Mouse (Mus musculus) liver, postnatal 0 days (tissue): ENCODE results near the gene Tbccd1. TPM values are rescaled to one million over a fixed set of nuclear protein-coding genes. Genes with fewer than 3 reads are reported as not detected.
A peak's percentile ranks its signal among the peaks of the same experiment; 100 is the strongest.

Experiments
- ATAC-seq: fragments of 200-750 bp; cut with Nextera tagmentation; 2 replicates; pipeline ENCODE4 v1.8.0; 2017; ENCODE audit warnings: mild to moderate bottlenecking, moderate library complexity
- DNase-seq: peaks from one replicate; pipeline ENCODE4 v3.0.0-alpha.2; 2016
- H3K27ac ChIP-seq: fragments of 300-500 bp; sonication (generic); 2 replicates; pipeline ENCODE4 v1.5.1; 2014; ENCODE audit warnings: antibody characterized with exemption, moderate library complexity, mild to moderate bottlenecking, low read depth
- H3K27me3 ChIP-seq: fragments of 300-500 bp; sonication (generic); 2 replicates; pipeline ENCODE4 v1.6.1; 2014; ENCODE audit warnings: low read length, control low read depth, mixed read lengths; ENCODE audit not compliant: insufficient read depth
- H3K36me3 ChIP-seq: fragments of 300-500 bp; sonication (generic); replicated peaks from 2 replicates; pipeline ENCODE4 v1.6.1; 2014; ENCODE audit warnings: mild to moderate bottlenecking, control low read depth, low read length, moderate library complexity, mixed read lengths; ENCODE audit not compliant: insufficient read depth
- H3K4me1 ChIP-seq: fragments of 300-500 bp; sonication (generic); 2 replicates; pipeline ENCODE4 v1.6.1; 2014; ENCODE audit warnings: antibody characterized with exemption, mild to moderate bottlenecking, control low read depth; ENCODE audit not compliant: insufficient read depth
- H3K4me2 ChIP-seq: fragments of 300-500 bp; sonication (generic); 2 replicates; pipeline ENCODE4 v1.6.1; 2014; ENCODE audit warnings: low read depth, mild to moderate bottlenecking, low read length, moderate library complexity, mixed read lengths
- H3K4me3 ChIP-seq: fragments of 300-500 bp; sonication (generic); 2 replicates; pipeline ENCODE4 v1.5.1; 2014; ENCODE audit warnings: low read depth, low read length
- H3K9ac ChIP-seq: fragments of 300-500 bp; sonication (generic); replicated peaks from 2 replicates; pipeline ENCODE4 v1.6.1; 2014; ENCODE audit warnings: mild to moderate bottlenecking, moderate library complexity
- H3K9me3 ChIP-seq: fragments of 300-500 bp; sonication (generic); 2 replicates; pipeline ENCODE4 v1.6.1; 2016; ENCODE audit warnings: mild to moderate bottlenecking, control low read depth, low read length, mixed read lengths
- CTCF ChIP-seq: sonication (generic); IDR thresholded peaks from 2 replicates; pipeline ENCODE4 v1.5.1; 2016; ENCODE audit warnings: antibody characterized with exemption, low read depth
- EP300 ChIP-seq: IDR thresholded peaks from 2 replicates; pipeline ENCODE4 v1.6.1; 2016; ENCODE audit warnings: antibody characterized with exemption, low read depth, mild to moderate bottlenecking
- WGBS: fragments of 180-500 bp; shearing (Covaris S2); extraction: QIAGEN DNeasy Blood & Tissue Kit; methylation state at CpG from one replicate; pipeline ENCODE4 v1.1.7; 2014; ENCODE audit not compliant: insufficient replicate concordance; 5-methylcytosine and 5-hydroxymethylcytosine counted together
- polyA plus RNA-seq: library from polyadenylated mRNA; unstranded; fragments of >200 nt; fragmentation: Nextera tagmentation; extraction: Ambion mirVana; gene quantifications from 2 replicates; pipeline ENCODE4 v1.2.1, GENCODE M21; 2015

The Tbccd1 gene
- polyA plus RNA-seq, 1 experiment from 2014 or later = 14.6 TPM

DNA sequence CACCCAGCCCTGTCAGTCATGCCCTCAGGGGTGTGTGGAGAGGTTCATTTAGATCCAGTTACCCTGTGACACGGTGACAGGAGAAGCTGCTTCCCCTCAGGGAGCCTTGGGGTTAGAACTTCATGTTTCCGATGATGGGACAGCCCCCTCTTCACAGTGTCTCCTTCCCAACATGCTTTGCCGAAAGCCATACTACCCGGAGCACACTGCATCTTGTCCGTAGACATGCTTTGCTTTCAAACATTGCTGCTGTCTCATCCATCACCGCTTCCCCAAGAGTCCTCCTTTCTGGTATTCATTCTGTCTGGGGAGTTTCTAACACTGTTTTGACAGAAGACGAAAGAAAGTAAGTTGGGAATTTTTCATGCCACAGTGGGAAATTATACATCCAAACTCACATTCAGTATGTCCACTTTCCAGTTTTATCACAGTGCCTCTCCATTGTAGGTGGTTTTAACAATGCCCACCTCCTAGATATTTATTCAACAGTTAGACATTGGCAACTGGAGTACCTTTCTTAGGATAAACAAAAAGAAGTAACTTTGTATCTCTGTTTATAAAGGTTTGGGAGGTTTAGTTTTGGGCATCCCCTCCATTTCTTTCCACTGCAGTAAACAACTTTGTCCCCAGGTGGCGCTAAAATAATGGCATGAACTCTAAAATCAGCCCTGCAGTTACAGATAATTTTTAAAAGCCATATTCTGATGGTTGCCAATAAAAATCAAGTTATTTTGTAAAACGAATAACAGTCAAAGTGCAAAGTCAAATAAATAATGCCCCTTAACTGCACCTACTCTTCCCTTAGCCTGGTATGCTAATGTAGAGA is 19.0 kb upstream of the Tbccd1 start:
- H3K27me3 ChIP-seq = no peaks in the 10 kb centered on the region
- DNase-seq = no peak
- WGBS = 47% methylated on average over 9 of the region's 9 CpGs

DNA sequence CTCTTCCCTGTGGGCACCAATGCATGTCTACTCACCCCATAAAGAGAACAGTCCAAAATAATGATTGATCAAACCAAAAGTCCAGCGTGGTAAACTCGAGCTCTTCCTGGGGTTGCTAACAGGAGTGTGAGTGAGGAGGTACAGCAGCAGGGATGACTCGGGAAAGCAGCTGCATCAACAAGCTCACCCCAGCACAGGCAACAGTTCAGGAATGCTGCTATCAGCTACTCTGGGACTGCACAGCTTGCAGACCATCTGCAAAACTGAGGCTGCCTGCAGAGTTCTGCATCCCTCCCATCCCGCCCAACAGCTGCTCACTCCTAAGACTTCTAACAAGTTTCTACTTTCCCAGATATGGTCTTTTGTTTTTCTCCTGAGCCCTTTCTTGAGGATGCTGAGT is 15.9 kb upstream of the Tbccd1 start:
- Histone ChIP-seq H3K9ac (no peak overlapping the region), H3K4me3 (no peak overlapping the region), H3K4me2 (no peak overlapping the region), H3K27me3 (no peaks in the 10 kb centered on the region), H3K36me3 (peaks cover 53% of the 10 kb centered on the region), H3K9me3 (no peaks in the 10 kb centered on the region), H3K4me1 (peaks cover 4% of the 10 kb centered on the region; the same call in 1 of the 2 replicates), H3K27ac (no peak overlapping the region)
- no peak for TF ChIP-seq CTCF
- no peak for TF ChIP-seq EP300
- ATAC-seq = no peak
- no peak for DNase-seq
- 71% methylated on average over 4 of the region's 4 CpGs for WGBS

More for the DNA sequence above, 19.0 kb upstream of the Tbccd1 start:
- peaks cover 16% of the 10 kb centered on the region for H3K4me1 ChIP-seq
- no peak overlapping the region for H3K4me3 ChIP-seq
- H3K9me3 ChIP-seq = no peaks in the 10 kb centered on the region
- 0 out of 2 replicates have a peak overlapping the region, but pooled peaks have one; percentile 41 for H3K27ac ChIP-seq
- TF ChIP-seq EP300 (peak; percentile 31; the same call in 1 of the 2 replicates), CTCF (peak; percentile 74)
- H3K4me2 ChIP-seq = no peak overlapping the region
- no peak for ATAC-seq
- no peak overlapping the region for H3K9ac ChIP-seq
- peaks cover 23% of the 10 kb centered on the region for H3K36me3 ChIP-seq

DNA sequence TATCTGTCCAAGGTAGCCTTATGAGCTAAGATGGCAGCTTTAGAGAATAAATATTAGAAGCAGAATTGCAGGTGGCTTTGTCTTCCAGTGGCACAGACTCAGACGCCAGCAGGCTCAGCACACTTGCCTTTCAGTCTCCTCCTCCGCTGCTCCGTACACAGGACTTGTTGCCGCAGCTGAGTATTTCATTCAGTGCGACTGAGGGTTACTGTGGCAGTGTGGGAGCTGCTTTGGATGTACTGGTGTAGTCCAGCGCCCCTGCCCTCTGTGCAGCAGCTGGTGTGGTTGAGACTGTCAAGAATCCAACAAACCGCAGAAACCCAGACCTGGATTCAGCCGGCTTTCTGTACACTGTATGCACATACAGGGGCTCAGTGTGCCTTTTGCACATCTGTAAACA is 14.9 kb upstream of the Tbccd1 start:
- peaks cover 62% of the 10 kb centered on the region for H3K36me3 ChIP-seq
- no peaks in the 10 kb centered on the region for H3K9me3 ChIP-seq
- H3K27me3 ChIP-seq = no peaks in the 10 kb centered on the region
- H3K4me3 ChIP-seq = no peak overlapping the region
- TF ChIP-seq EP300 (no peak), CTCF (no peak)
- H3K4me1 ChIP-seq = no peaks in the 10 kb centered on the region
- DNase-seq = no peak
- no peak for ATAC-seq
- 90% methylated on average over 8 of the region's 8 CpGs for WGBS
- no peak overlapping the region for H3K27ac ChIP-seq
- H3K4me2 ChIP-seq = no peak overlapping the region
- H3K9ac ChIP-seq = no peak overlapping the region

DNA sequence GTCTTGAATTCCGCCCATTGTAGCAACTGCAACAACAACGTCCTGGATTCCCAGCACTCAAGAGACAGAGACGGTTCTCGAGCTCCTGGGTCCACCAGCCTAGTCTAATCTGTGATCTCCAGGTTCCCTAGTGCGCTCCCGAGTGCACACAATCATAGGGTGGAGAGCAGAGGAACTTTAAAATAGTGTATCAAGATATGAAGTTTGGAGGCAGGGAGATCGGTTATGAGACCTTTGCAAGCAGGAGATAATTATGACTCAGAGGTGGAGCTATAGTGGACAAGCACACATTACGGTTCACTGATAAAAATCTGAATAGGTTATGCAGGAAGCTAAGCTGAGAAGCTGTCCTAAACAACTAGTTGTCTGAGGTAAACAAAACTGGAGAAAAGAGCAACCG is 696 bp downstream of the Tbccd1 start:
- H3K4me2 ChIP-seq = peak overlapping the region; percentile 94
- ATAC-seq = no peak
- no peaks in the 10 kb centered on the region for H3K9me3 ChIP-seq
- H3K4me1 ChIP-seq = peaks cover 24% of the 10 kb centered on the region
- TF ChIP-seq EP300 = peak; percentile 70
- no peak for TF ChIP-seq CTCF
- peak overlapping the region; percentile 75 for H3K4me3 ChIP-seq
- DNase-seq = peak; percentile 24
- H3K36me3 ChIP-seq = peaks cover 11% of the 10 kb centered on the region
- H3K9ac ChIP-seq = peak overlapping the region; percentile 69
- H3K27ac ChIP-seq = peak overlapping the region; percentile 98
- 4% methylated on average over 9 of the region's 9 CpGs for WGBS
- H3K27me3 ChIP-seq = no peaks in the 10 kb centered on the region

DNA sequence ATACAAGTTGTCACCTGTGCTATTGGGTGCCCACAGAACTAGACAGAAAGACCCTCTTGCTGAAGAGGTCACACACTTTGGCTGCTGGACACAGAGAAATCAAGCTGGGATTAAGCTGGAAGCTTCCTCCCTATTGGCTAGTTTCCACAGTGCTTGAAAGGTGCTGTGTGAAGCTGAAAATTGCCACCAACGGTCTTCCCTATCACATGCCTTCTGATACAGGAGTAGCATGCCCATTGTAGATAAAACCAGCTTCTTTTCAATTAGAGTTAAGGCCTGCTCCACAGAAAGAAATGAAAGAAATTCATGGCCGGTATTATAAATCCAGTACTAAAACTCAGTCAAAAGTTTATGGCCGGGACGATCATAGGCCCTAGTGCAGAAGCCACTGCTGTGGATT is 4.8 kb downstream of the Tbccd1 start:
- Histone ChIP-seq H3K4me3 (no peak overlapping the region), H3K4me1 (peaks cover 19% of the 10 kb centered on the region), H3K36me3 (peaks cover 22% of the 10 kb centered on the region), H3K9me3 (no peaks in the 10 kb centered on the region), H3K4me2 (peak overlapping the region; percentile 38), H3K27ac (no peak overlapping the region), H3K9ac (no peak overlapping the region), H3K27me3 (no peaks in the 10 kb centered on the region)
- peak; percentile 85 for TF ChIP-seq EP300
- no peak for TF ChIP-seq CTCF
- no peak for DNase-seq
- no peak for ATAC-seq
- 77% methylated on average over 4 of the region's 4 CpGs for WGBS

DNA sequence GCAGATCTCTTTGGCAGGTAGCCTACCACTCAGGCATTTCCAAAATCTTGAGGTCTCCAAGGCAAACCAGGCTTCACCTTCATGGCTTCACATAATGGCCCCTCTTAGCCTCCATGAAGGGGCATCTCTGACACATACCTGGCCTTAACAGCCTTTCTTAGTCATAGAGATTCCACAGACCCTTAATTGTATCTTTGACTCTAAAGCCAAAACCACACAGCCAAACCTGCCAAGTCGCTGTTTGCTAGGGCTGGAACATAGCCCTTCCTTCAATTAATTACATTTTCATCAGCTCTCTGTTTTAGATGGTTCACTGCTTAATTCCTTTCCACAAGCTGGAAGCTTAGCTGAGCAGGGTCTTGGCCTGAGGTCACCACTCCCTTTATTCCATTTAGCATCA is 9.1 kb downstream of the Tbccd1 start:
- WGBS = 91% methylated on average over 1 of the region's 1 CpGs
- H3K9ac ChIP-seq = no peak overlapping the region
- H3K9me3 ChIP-seq = no peaks in the 10 kb centered on the region
- no peak overlapping the region for H3K4me2 ChIP-seq
- H3K4me3 ChIP-seq = no peak overlapping the region
- H3K4me1 ChIP-seq = peaks cover 18% of the 10 kb centered on the region
- ATAC-seq = no peak
- H3K27me3 ChIP-seq = no peaks in the 10 kb centered on the region
- no peak for DNase-seq
- TF ChIP-seq CTCF = no peak
- no peak for TF ChIP-seq EP300
- H3K27ac ChIP-seq = no peak overlapping the region
- peaks cover 16% of the 10 kb centered on the region for H3K36me3 ChIP-seq
